Mouse (Mus musculus): ENCODE measurements around the gene Dock3.

Dock3 gene

GRCm38 (mm10) chr9:106888346-106888745 lies 343.4 kb downstream of the Dock3 start:
- DNase-seq (ENCODE audit: low read depth): no peak

DNA sequence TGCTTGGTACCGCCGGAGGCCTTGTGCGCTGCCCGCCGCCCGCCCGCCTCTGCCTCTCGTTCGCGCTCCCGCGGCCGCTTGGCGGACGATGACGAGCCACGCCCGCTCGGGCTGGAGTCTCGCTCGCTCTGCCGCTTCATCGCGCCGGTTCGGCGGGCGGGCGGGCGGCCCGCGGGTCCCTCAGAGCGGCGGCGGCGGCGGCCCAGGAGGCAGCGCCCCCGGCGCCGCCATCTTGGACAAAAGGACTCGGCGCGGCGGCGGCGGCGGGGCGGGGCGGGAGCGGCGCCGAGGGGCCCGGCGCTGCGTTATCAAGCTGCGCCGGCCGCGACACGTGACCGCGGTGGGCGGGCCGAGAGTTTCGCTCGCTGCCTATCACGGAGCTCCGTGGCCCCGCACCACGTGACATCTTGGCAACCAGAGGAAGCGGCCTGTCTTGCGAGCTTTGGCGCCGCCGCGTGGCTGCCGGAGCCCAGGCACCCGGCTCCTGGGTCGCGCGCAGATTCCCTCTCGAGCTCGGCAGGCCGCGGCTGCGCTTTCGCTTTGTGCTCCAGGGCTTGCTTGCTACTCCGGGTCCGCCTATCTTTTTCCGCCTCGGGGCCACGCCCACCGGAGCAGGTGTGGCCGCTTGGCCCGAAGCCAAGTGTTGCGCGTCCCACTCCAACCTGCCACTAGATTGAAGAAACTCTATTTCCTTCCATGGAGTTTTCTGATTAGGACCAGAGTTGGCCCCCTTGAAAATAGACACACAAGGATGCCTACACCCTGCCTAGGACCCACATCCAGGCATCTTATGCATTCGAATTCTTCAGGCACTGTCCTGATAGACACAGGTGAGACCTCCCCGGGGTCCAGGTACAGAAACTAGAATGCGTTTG lies 344.6 kb downstream of the Dock3 start, which contains the start of gene Rbm15b:
Gene Rbm15b, minus strand, starts transcription at position 601 of the 875 bp plus-strand sequence.
- peak; percentile 94 for DNase-seq (ENCODE audit: low read depth)

DNA sequence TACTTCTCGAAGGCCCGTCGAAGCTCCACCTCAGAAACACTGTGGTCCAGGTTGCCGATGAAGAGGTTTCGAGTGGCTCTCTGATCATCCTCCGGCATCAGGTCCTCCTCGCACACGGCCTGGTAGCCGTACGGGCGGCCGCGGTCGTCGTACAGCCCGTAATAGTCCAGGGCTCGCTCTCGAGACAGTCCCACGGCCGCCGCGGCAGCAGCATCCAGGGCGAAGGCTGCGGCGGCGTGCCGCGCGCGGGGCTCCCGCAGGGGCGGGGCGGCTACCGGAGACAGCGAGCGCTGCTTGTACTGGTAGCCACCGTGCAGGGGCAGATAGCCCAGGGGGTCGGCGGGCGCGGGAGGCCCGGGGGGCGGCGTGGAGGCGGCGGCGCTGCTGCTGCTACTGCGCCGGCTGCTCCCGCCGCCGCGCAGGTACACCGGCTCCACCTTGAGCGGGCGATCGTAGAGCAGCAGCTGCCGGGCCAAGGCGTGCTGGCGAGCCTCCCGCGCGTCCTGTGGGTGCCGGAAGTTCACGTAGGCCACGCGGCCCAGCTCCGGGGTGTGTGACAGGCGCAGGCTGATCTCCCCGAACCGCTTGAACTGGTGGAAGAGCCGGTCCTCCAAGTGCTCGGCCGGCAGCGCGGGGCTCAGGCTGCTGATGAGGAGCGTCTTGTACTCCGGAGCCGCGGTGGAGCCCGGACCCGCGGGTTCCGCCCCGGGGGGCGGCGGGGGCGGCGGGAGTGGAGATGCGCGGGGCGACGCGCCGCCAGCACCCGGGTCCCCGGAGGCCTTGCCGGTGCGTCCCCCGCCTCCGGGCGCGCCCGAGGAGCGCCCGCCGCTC lies 345.6 kb downstream of the Dock3 start:
- no peak for DNase-seq (ENCODE audit: low read depth)

DNA sequence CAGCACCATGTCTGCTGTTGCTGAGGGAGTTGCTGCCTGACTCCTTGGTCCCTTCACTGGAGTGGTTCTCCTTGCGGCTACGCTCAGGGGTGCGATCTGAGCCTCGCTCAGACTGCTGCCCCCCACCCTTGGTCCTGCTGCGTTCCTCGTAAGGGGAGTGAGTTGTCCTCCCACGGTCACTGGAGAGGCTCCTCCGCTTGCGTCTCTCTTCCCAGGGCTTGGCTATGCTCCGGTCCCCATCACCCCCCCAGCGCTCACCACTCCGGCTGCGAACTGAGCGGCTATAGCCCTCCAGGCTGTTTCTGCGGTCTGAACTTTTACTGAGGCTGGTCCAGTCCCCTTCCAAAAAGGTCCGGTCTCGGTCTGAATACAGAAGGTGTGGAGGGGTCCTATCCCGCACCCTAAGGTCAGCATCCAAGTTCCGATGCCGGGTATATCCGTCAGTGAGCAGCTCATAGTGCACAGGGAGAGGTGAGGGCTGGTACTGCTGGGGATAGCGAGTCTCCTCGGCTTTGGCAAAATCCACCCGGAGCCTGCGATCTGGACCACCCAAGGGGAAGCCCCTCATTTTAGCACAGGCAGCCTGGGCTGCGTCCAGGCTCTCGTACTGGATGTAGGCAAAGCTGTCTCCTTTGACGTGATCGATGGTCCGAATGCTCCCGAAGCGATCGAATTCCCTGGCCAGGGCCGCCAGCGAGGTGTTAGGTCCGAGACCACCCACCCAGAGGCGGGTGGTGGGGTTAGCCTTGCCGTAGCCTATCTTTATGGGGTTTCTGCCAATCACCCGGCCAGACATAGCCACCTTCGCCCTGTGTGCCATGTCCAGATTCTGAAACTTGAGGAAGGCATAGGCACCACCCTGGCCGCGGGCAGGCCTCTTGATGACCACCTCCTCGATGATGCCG lies 346.5 kb downstream of the Dock3 start:
- no peak for DNase-seq (ENCODE audit: low read depth)

GRCm38 (mm10) chr9:106884306-106884705 lies 347.4 kb downstream of the Dock3 start:
- DNase-seq (ENCODE audit: low read depth): no peak

DNA sequence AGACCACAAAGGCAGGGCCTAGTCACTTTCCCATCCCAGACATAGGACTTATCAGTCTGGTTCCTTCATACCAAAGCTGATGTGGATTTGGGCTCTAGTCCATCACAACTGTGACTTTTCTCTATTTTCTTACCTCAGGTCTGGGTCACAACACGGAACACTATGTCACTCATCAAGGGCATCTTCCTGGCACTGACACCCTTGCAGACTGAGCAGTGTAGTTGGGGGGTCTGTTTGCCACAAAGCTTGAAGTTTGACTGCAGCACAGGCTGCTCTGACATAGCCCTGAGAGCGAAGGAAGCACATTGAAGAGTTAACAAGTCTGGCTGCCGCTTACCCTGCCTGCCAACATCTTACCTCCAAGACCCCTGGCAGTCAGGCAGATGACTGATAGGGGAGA lies 348.6 kb downstream of the Dock3 start:
- DNase-seq (ENCODE audit: low read depth): no peak

- DNase-seq (ENCODE audit: low read depth): no peak
Measured at GRCm38 (mm10) chr9:106882176-106882575, 349.5 kb downstream of the Dock3 start.

GRCm38 (mm10) chr9:106881071-106881755 lies 350.5 kb downstream of the Dock3 start:
- no peak for DNase-seq (ENCODE audit: low read depth)

DNA sequence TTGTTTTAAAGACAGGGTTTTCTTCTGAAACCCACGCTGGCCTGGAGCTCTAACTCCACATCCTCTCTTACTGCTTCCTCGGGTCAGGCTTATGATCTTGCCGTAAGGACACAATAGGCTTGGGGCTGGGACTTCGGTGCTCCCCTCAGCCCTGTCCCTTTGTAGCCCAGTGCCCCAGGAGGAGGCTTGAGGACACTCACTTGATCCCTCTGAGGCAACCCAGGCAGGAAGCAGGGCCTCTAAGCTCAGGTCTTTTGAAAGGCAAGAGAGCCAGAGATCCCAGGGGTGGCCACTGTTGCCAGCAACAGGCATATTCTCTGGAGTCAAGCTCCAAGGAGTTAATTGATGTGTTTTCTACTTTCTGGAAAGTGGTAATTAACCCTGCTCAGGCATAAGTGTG lies 352.2 kb downstream of the Dock3 start:
- no peak for DNase-seq (ENCODE audit: low read depth)

GRCm38 (mm10) chr9:106876666-106877065 lies 355.0 kb downstream of the Dock3 start:
- no peak for DNase-seq (ENCODE audit: low read depth)

- no peak for DNase-seq (ENCODE audit: low read depth)
Measured at GRCm38 (mm10) chr9:106874216-106874615, 357.5 kb downstream of the Dock3 start.

GRCm38 (mm10) chr9:106858036-106858435 lies 373.7 kb downstream of the Dock3 start:
- no peak for DNase-seq (ENCODE audit: low read depth)

- DNase-seq (ENCODE audit: low read depth): no peak
Measured at GRCm38 (mm10) chr9:106856664-106857063, 375.0 kb downstream of the Dock3 start.
